Mouse (Mus musculus): ENCODE data around the gene Hdac10. TPM values are rescaled to one million over a fixed set of nuclear protein-coding genes. Genes with fewer than 3 reads are reported as not detected.

The Hdac10 gene
- polyA plus RNA-seq (2014; fragmentation: Nextera tagmentation; extraction: Ambion mirVana): 21.1 and 22.7 TPM in 2 replicates

- peaks cover 5% of the 10 kb centered on the region; the same call in 1 of the 2 replicates for H3K36me3 ChIP-seq (ENCODE audit: control insufficient read depth, insufficient read depth, low read length)
- H3K4me3 ChIP-seq (ENCODE audit: low read depth, low read length): peak within 1 kb of the TSS; percentile 70
- ATAC-seq (replicated peaks; ENCODE audit: low FRiP score) (peak; percentile 86), DNase-seq (ENCODE audit: low spot score) (peak; percentile 82)
- H3K4me1 ChIP-seq (replicated peaks; ENCODE audit: control insufficient read depth, insufficient read depth, low read length): peaks cover 18% of the 10 kb centered on the region
- peak within 1 kb of the TSS; percentile 98 for H3K4me2 ChIP-seq
- peak within 1 kb of the TSS; percentile 66 for H3K27ac ChIP-seq (ENCODE audit: low read depth, low read length)
- H3K27me3 ChIP-seq (replicated peaks; ENCODE audit: control insufficient read depth, insufficient read depth, low read length): no peaks in the 10 kb centered on the region
- WGBS: 3% methylated on average over 36 of the region's 36 CpGs
- H3K9ac ChIP-seq (ENCODE audit: low read depth, low read length): peak within 1 kb of the TSS; percentile 81
- no peaks in the 10 kb centered on the region for H3K9me3 ChIP-seq (ENCODE audit: control insufficient read depth, low read length)
Observed at GRCm38 (mm10) chr15:89128382-89129350, at the start of gene Hdac10. Gene Hdac10 (minus strand): TSS chr15:89128700.

- H3K4me1 ChIP-seq (replicated peaks; ENCODE audit: control insufficient read depth, insufficient read depth, low read length): peaks cover 58% of the 10 kb centered on the region
- peak overlapping the region; percentile 89 for H3K27ac ChIP-seq (ENCODE audit: low read depth, low read length)
- peak overlapping the region; percentile 1; the same call in 1 of the 2 replicates for H3K4me3 ChIP-seq (ENCODE audit: low read depth, low read length)
- no peak for DNase-seq (ENCODE audit: low spot score)
- peak; percentile 32; the same call in 1 of the 2 replicates for ATAC-seq (replicated peaks; ENCODE audit: low FRiP score)
- peak overlapping the region; percentile 17; the same call in 1 of the 2 replicates for H3K9ac ChIP-seq (ENCODE audit: low read depth, low read length)
- H3K36me3 ChIP-seq (ENCODE audit: control insufficient read depth, insufficient read depth, low read length): no peaks in the 10 kb centered on the region
- peak overlapping the region; percentile 74 for H3K4me2 ChIP-seq
- WGBS: 46% methylated on average over 4 of the region's 4 CpGs
- no peaks in the 10 kb centered on the region for H3K9me3 ChIP-seq (ENCODE audit: control insufficient read depth, low read length)
- H3K27me3 ChIP-seq (replicated peaks; ENCODE audit: control insufficient read depth, insufficient read depth, low read length): peaks cover 44% of the 10 kb centered on the region
Observed at GRCm38 (mm10) chr15:89177576-89178259, 49.2 kb upstream of the Hdac10 start.

GRCm38 (mm10) chr15:89177121-89177520, 48.6 kb upstream of the Hdac10 start:
- DNase-seq (ENCODE audit: low spot score) (no peak), ATAC-seq (replicated peaks; ENCODE audit: low FRiP score) (no peak)
- Histone ChIP-seq H3K4me1 (replicated peaks; ENCODE audit: control insufficient read depth, insufficient read depth, low read length) (peaks cover 62% of the 10 kb centered on the region), H3K9me3 (ENCODE audit: control insufficient read depth, low read length) (no peaks in the 10 kb centered on the region), H3K36me3 (ENCODE audit: control insufficient read depth, insufficient read depth, low read length) (no peaks in the 10 kb centered on the region), H3K9ac (ENCODE audit: low read depth, low read length) (peak overlapping the region; percentile 17), H3K4me3 (ENCODE audit: low read depth, low read length) (peak overlapping the region; percentile 1; the same call in 1 of the 2 replicates), H3K27ac (ENCODE audit: low read depth, low read length) (peak overlapping the region; percentile 89), H3K4me2 (peak overlapping the region; percentile 74), H3K27me3 (replicated peaks; ENCODE audit: control insufficient read depth, insufficient read depth, low read length) (peaks cover 47% of the 10 kb centered on the region)
- 9% methylated on average over 5 of the region's 5 CpGs for WGBS

GRCm38 (mm10) chr15:89175411-89176155, 47.1 kb upstream of the Hdac10 start:
- Histone ChIP-seq H3K9ac (ENCODE audit: low read depth, low read length) (no peak overlapping the region), H3K27me3 (replicated peaks; ENCODE audit: control insufficient read depth, insufficient read depth, low read length) (peaks cover 40% of the 10 kb centered on the region), H3K9me3 (ENCODE audit: control insufficient read depth, low read length) (no peaks in the 10 kb centered on the region), H3K4me1 (replicated peaks; ENCODE audit: control insufficient read depth, insufficient read depth, low read length) (peaks cover 64% of the 10 kb centered on the region), H3K4me2 (no peak overlapping the region), H3K4me3 (ENCODE audit: low read depth, low read length) (no peak overlapping the region), H3K27ac (ENCODE audit: low read depth, low read length) (peak overlapping the region; percentile 14; the same call in 1 of the 2 replicates), H3K36me3 (ENCODE audit: control insufficient read depth, insufficient read depth, low read length) (no peaks in the 10 kb centered on the region)
- WGBS: 79% methylated on average over 13 of the region's 13 CpGs
- no peak for DNase-seq (ENCODE audit: low spot score)
- ATAC-seq (replicated peaks; ENCODE audit: low FRiP score): no peak

GRCm38 (mm10) chr15:89174889-89175339, 46.4 kb upstream of the Hdac10 start:
- 54% methylated on average over 11 of the region's 11 CpGs for WGBS
- H3K36me3 ChIP-seq (ENCODE audit: control insufficient read depth, insufficient read depth, low read length): no peaks in the 10 kb centered on the region
- peaks cover 33% of the 10 kb centered on the region for H3K27me3 ChIP-seq (replicated peaks; ENCODE audit: control insufficient read depth, insufficient read depth, low read length)
- H3K4me2 ChIP-seq: 0 out of 2 replicates have a peak overlapping the region, but pooled peaks have one; percentile 17
- ATAC-seq (replicated peaks; ENCODE audit: low FRiP score) (no peak), DNase-seq (ENCODE audit: low spot score) (no peak)
- no peaks in the 10 kb centered on the region for H3K9me3 ChIP-seq (ENCODE audit: control insufficient read depth, low read length)
- H3K9ac ChIP-seq (ENCODE audit: low read depth, low read length): no peak overlapping the region
- H3K4me3 ChIP-seq (ENCODE audit: low read depth, low read length): no peak overlapping the region
- H3K4me1 ChIP-seq (replicated peaks; ENCODE audit: control insufficient read depth, insufficient read depth, low read length): peaks cover 70% of the 10 kb centered on the region
- H3K27ac ChIP-seq (ENCODE audit: low read depth, low read length): peak overlapping the region; percentile 14; the same call in 1 of the 2 replicates

- WGBS: 2% methylated on average over 15 of the region's 15 CpGs
- no peaks in the 10 kb centered on the region for H3K9me3 ChIP-seq (ENCODE audit: control insufficient read depth, low read length)
- H3K27me3 ChIP-seq (replicated peaks; ENCODE audit: control insufficient read depth, insufficient read depth, low read length): peaks cover 25% of the 10 kb centered on the region
- DNase-seq (ENCODE audit: low spot score) (no peak), ATAC-seq (replicated peaks; ENCODE audit: low FRiP score) (peak; percentile 35)
- H3K4me1 ChIP-seq (replicated peaks; ENCODE audit: control insufficient read depth, insufficient read depth, low read length): peaks cover 76% of the 10 kb centered on the region
- peak overlapping the region; percentile 55 for H3K9ac ChIP-seq (ENCODE audit: low read depth, low read length)
- peak overlapping the region; percentile 62 for H3K4me3 ChIP-seq (ENCODE audit: low read depth, low read length)
- peak overlapping the region; percentile 85 for H3K4me2 ChIP-seq
- peak overlapping the region; percentile 9 for H3K27ac ChIP-seq (ENCODE audit: low read depth, low read length)
- H3K36me3 ChIP-seq (ENCODE audit: control insufficient read depth, insufficient read depth, low read length): no peaks in the 10 kb centered on the region
Observed at GRCm38 (mm10) chr15:89173906-89174214, 45.4 kb upstream of the Hdac10 start.

GRCm38 (mm10) chr15:89173024-89173905, 44.8 kb upstream of the Hdac10 start:
- ATAC-seq (replicated peaks; ENCODE audit: low FRiP score) (no peak), DNase-seq (ENCODE audit: low spot score) (peak; percentile 57)
- under 1% methylated on average over 64 of the region's 65 CpGs for WGBS
- H3K4me2 ChIP-seq: peak overlapping the region; percentile 85
- H3K4me3 ChIP-seq (ENCODE audit: low read depth, low read length): peak overlapping the region; percentile 62
- no peaks in the 10 kb centered on the region; the same call in 1 of the 2 replicates for H3K36me3 ChIP-seq (ENCODE audit: control insufficient read depth, insufficient read depth, low read length)
- H3K9ac ChIP-seq (ENCODE audit: low read depth, low read length): peak overlapping the region; percentile 55
- H3K9me3 ChIP-seq (ENCODE audit: control insufficient read depth, low read length): no peaks in the 10 kb centered on the region
- peaks cover 72% of the 10 kb centered on the region for H3K4me1 ChIP-seq (replicated peaks; ENCODE audit: control insufficient read depth, insufficient read depth, low read length)
- peaks cover 25% of the 10 kb centered on the region for H3K27me3 ChIP-seq (replicated peaks; ENCODE audit: control insufficient read depth, insufficient read depth, low read length)
- peak overlapping the region; percentile 9 for H3K27ac ChIP-seq (ENCODE audit: low read depth, low read length)
